Mouse (Mus musculus) lung, postnatal 0 days (tissue): ENCODE results near the gene Olfr1390. TPM values are rescaled to one million over a fixed set of nuclear protein-coding genes. Genes with fewer than 3 reads are reported as not detected.
"Not testable (repeated sequence)": the region's sequence is repeated elsewhere in the genome, so short reads cannot be mapped to it uniquely, and the experiment has no call there.

ENCODE experiments used
- ATAC-seq: fragments of 200-750 bp; cut with Nextera tagmentation; 2 replicates; pipeline ENCODE4 v1.8.0; 2017; ENCODE audit warnings: moderate library complexity
- DNase-seq: peaks from one replicate; pipeline ENCODE4 v3.0.0-alpha.2; 2016; ENCODE audit warnings: low spot score
- H3K27ac ChIP-seq: fragments of 300-500 bp; sonication (generic); 2 replicates; pipeline ENCODE4 v1.5.1; 2014; ENCODE audit warnings: antibody characterized with exemption, mild to moderate bottlenecking, low read length, mixed read lengths
- H3K27me3 ChIP-seq: fragments of 300-500 bp; sonication (generic); replicated peaks from 2 replicates; pipeline ENCODE4 v1.6.1; 2014; ENCODE audit warnings: low read length, mixed read lengths; ENCODE audit not compliant: insufficient read depth
- H3K36me3 ChIP-seq: fragments of 300-500 bp; sonication (generic); 2 replicates; pipeline ENCODE4 v1.6.1; 2014; ENCODE audit warnings: low read length, mixed read lengths; ENCODE audit not compliant: insufficient read depth
- H3K4me1 ChIP-seq: fragments of 300-500 bp; sonication (generic); 2 replicates; pipeline ENCODE4 v1.6.1; 2014; ENCODE audit warnings: antibody characterized with exemption, low read depth, low read length, mixed read lengths; ENCODE audit not compliant: insufficient read depth
- H3K4me2 ChIP-seq: fragments of 300-500 bp; sonication (generic); replicated peaks from 2 replicates; pipeline ENCODE4 v1.6.1; 2014; ENCODE audit warnings: low read depth, mild to moderate bottlenecking, low read length, moderate library complexity, mixed read lengths
- H3K4me3 ChIP-seq: fragments of 300-500 bp; sonication (generic); 2 replicates; pipeline ENCODE4 v1.5.1; 2014; ENCODE audit warnings: low read depth, low read length
- H3K9ac ChIP-seq: fragments of 300-500 bp; sonication (generic); replicated peaks from 2 replicates; pipeline ENCODE4 v1.6.1; 2014; ENCODE audit warnings: low read depth, mild to moderate bottlenecking
- H3K9me3 ChIP-seq: fragments of 300-500 bp; sonication (generic); 2 replicates; pipeline ENCODE4 v1.6.1; 2016; ENCODE audit warnings: low read length, mixed read lengths
- CTCF ChIP-seq: IDR thresholded peaks from 2 replicates; pipeline ENCODE4 v1.5.1; 2016; ENCODE audit warnings: antibody characterized with exemption, mild to moderate bottlenecking
- EP300 ChIP-seq: IDR thresholded peaks from 2 replicates; pipeline ENCODE4 v1.6.1; 2016; ENCODE audit warnings: antibody characterized with exemption, mild to moderate bottlenecking, control low read depth
- WGBS: fragments of 180-500 bp; shearing (Covaris S2); extraction: QIAGEN DNeasy Blood & Tissue Kit; methylation state at CpG from one replicate; pipeline ENCODE4 v1.1.7; 2014; 5-methylcytosine and 5-hydroxymethylcytosine counted together
- polyA plus RNA-seq: library from polyadenylated mRNA; unstranded; fragments of >200 nt; fragmentation: Nextera tagmentation; extraction: Ambion mirVana; gene quantifications from 2 replicates; pipeline ENCODE4 v1.2.1, GENCODE M21; 2015

Olfr1390 gene
- not detected in 2 replicates for polyA plus RNA-seq

DNA sequence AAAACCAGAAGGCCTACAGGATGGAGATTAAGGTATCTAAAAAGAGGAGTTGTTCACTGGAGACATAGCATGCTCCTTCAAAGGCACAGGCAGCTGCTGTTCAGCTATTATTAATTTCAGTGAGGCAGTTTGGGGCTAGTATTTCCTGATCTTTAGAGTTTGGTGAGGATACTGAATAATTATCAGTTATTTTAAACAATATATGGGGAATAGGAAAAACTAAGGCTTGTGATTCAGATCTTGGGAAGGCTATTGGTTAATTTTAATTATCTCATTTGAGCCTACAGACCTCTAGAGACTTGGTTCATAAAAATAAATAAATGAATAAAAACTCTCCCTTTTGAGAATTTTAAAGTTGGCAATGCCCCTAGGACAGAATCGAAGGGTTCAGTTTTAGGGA, at the start of gene Olfr1390:
Gene Olfr1390 (plus strand): TSS at position 301 of the 400 bp plus-strand sequence.
- Histone ChIP-seq H3K27me3 (no peaks in the 10 kb centered on the region), H3K27ac (no peak within 1 kb of the TSS), H3K4me1 (no peaks in the 10 kb centered on the region), H3K9me3 (no peaks in the 10 kb centered on the region), H3K4me2 (no peak within 1 kb of the TSS), H3K4me3 (no peak within 1 kb of the TSS), H3K36me3 (no peaks in the 10 kb centered on the region), H3K9ac (no peak within 1 kb of the TSS)
- TF ChIP-seq EP300 (no peak), CTCF (no peak)
- WGBS = 93% methylated on average over 1 of the region's 1 CpGs
- ATAC-seq (no peak), DNase-seq (no peak)

DNA sequence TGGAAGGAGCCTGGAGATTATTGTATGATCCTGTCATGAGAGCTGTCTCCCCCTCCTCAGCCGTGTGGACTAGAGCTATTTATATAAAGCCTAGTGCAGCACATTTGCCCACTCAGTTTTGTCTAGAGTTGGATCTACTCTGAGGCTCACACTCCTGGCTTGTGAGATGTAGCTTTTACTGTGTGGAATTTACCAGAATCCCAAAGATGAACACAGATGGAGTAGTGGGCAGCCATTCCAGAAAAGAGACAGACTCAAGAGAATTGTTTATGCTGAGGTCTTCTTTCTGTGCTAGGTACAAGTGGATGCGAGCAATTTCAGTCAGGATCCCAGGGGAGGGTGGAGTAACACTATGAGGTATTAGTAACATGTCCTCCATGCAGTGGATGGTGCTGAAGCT, 47.7 kb upstream of the Olfr1390 start:
- H3K4me1 ChIP-seq = no peaks in the 10 kb centered on the region
- TF ChIP-seq CTCF (no peak), EP300 (no peak)
- no peak overlapping the region for H3K27ac ChIP-seq
- H3K9me3 ChIP-seq = no peaks in the 10 kb centered on the region
- ATAC-seq (no peak), DNase-seq (no peak)
- WGBS = 63% methylated on average over 2 of the region's 2 CpGs
- H3K9ac ChIP-seq = no peak overlapping the region
- H3K4me2 ChIP-seq = no peak overlapping the region
- H3K27me3 ChIP-seq = no peaks in the 10 kb centered on the region
- no peak overlapping the region for H3K4me3 ChIP-seq
- no peaks in the 10 kb centered on the region for H3K36me3 ChIP-seq

DNA sequence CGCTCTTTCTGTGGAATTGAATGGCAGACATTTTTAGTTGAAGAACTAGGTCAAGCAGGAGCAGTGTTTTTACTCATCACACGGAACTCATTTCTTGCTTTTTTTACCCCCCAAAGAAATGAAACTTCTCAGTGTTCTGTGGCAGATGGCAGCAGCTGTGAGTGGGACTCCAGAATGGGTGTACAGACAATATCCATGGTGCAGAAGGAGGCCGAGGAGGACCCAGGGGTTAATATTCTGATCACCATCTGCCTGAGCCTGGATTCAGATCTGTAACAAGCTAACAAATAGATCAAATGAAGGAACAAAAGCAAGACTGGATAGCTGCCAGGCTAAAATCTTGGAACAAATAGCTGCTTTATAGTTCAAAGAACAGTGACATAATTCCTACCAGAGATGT, 42.2 kb upstream of the Olfr1390 start:
- H3K4me2 ChIP-seq = no peak overlapping the region
- no peaks in the 10 kb centered on the region for H3K36me3 ChIP-seq
- WGBS = 73% methylated on average over 3 of the region's 3 CpGs
- no peak overlapping the region for H3K4me3 ChIP-seq
- no peak for DNase-seq
- H3K27me3 ChIP-seq = no peaks in the 10 kb centered on the region
- no peak overlapping the region for H3K9ac ChIP-seq
- TF ChIP-seq EP300 (no peak), CTCF (no peak)
- H3K27ac ChIP-seq = no peak overlapping the region
- H3K9me3 ChIP-seq = no peaks in the 10 kb centered on the region
- no peak for ATAC-seq
- no peaks in the 10 kb centered on the region for H3K4me1 ChIP-seq

- no peak for ATAC-seq
- TF ChIP-seq CTCF (no peak), EP300 (no peak)
Measured at GRCm38 (mm10) chr11:49304441-49304840, 30.5 kb upstream of the Olfr1390 start, which contains the start of gene Olfr10. TSS of gene Olfr10 (plus strand) at chr11:49304741.

GRCm38 (mm10) chr11:49308547-49308946, 26.4 kb upstream of the Olfr1390 start:
- not testable (repeated sequence) for H3K4me3 ChIP-seq, H3K9me3 ChIP-seq, H3K27me3 ChIP-seq, H3K4me2 ChIP-seq, H3K36me3 ChIP-seq, DNase-seq, H3K27ac ChIP-seq, ATAC-seq, H3K9ac ChIP-seq, H3K4me1 ChIP-seq
- WGBS = 65% methylated on average over 5 of the region's 5 CpGs

More at GRCm38 (mm10) chr11:49304441-49304840, 30.5 kb upstream of the Olfr1390 start, which contains the start of gene Olfr10:
- no peak for DNase-seq
- H3K27ac ChIP-seq = no peak within 1 kb of the TSS
- H3K4me2 ChIP-seq = no peak within 1 kb of the TSS
- no peaks in the 10 kb centered on the region for H3K9me3 ChIP-seq
- H3K27me3 ChIP-seq = no peaks in the 10 kb centered on the region
- H3K4me1 ChIP-seq = no peaks in the 10 kb centered on the region
- H3K4me3 ChIP-seq = no peak within 1 kb of the TSS
- H3K36me3 ChIP-seq = no peaks in the 10 kb centered on the region
- H3K9ac ChIP-seq = no peak within 1 kb of the TSS

- Histone ChIP-seq H3K27me3 (no peaks in the 10 kb centered on the region), H3K27ac (no peak within 1 kb of the TSS), H3K36me3 (no peaks in the 10 kb centered on the region), H3K4me3 (no peak within 1 kb of the TSS), H3K4me2 (no peak within 1 kb of the TSS), H3K4me1 (no peaks in the 10 kb centered on the region), H3K9ac (no peak within 1 kb of the TSS), H3K9me3 (no peaks in the 10 kb centered on the region)
- TF ChIP-seq CTCF (no peak), EP300 (no peak)
- ATAC-seq = no peak
- DNase-seq = no peak
- WGBS = 75% methylated on average over 2 of the region's 2 CpGs
Measured at GRCm38 (mm10) chr11:49322442-49322841, 12.5 kb upstream of the Olfr1390 start, which contains the start of gene Olfr1391. TSS of gene Olfr1391 (plus strand) at chr11:49322742.

DNA sequence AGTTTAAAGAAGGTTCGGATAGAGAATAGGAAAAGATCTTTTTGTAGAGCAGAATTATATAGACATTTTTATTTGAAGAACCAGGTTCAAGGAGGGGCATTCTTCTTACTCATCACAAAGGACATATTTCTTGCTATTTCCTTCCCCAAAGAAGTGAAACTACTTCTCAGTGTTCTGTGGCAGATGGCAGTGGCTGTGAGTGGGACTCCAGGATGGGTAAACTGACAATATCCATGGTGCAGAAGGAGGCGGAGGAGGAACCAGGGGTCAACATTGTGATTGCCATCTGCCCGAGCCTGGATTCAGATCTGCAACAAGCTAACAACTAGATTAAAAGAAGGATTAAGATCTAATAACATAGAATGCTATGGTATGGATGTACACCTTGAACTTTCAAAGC, 8.3 kb upstream of the Olfr1390 start:
- ATAC-seq (no peak), DNase-seq (no peak)
- H3K27me3 ChIP-seq = no peaks in the 10 kb centered on the region
- H3K9ac ChIP-seq = no peak overlapping the region
- no peak overlapping the region for H3K4me3 ChIP-seq
- H3K27ac ChIP-seq = no peak overlapping the region
- WGBS = 79% methylated on average over 3 of the region's 3 CpGs
- H3K4me2 ChIP-seq = no peak overlapping the region
- H3K9me3 ChIP-seq = no peaks in the 10 kb centered on the region
- no peaks in the 10 kb centered on the region for H3K36me3 ChIP-seq
- TF ChIP-seq CTCF (no peak), EP300 (no peak)
- no peaks in the 10 kb centered on the region for H3K4me1 ChIP-seq
